Mouse (Mus musculus): ENCODE measurements around the gene Sulf2. TPM values are rescaled to one million over a fixed set of nuclear protein-coding genes. Genes with fewer than 3 reads are reported as not detected.

Sulf2 gene
- 20.7 and 35.4 TPM in 2 replicates for polyA plus RNA-seq (2015; fragmentation: Nextera tagmentation; extraction: Ambion mirVana)

GRCm38 (mm10) chr2:166155454-166155815 is at the start of gene Sulf2:
Sulf2 (minus strand) TSS chr2:166155663.

Other genes with a start within 250 kb of the Sulf2 start
- gene Ncoa3, start 163.0 kb downstream of the Sulf2 start, polyA plus RNA-seq (2015; fragmentation: Nextera tagmentation; extraction: Ambion mirVana): 4.7 and 5.1 TPM in 2 replicates

Data from skeletal muscle tissue, postnatal 0 days (tissue).